Mouse (Mus musculus) C2C12 (cell line): ENCODE data around the gene Hist1h1a.

Experiments used
- CEBPB ChIP-seq: IDR thresholded peaks from one replicate; pipeline ENCODE4 v1.6.1; 2011; ENCODE audit warnings: low read depth, mild to moderate bottlenecking, control low read depth, moderate library complexity
- CTCF ChIP-seq: IDR thresholded peaks from one replicate; pipeline ENCODE4 v1.5.1; 2011; ENCODE audit not compliant: control insufficient read depth, insufficient read depth, insufficient read length
- FOSL1 ChIP-seq: IDR thresholded peaks from one replicate; pipeline ENCODE4 v1.8.0; 2011; ENCODE audit warnings: mild to moderate bottlenecking, low read length; ENCODE audit not compliant: poor library complexity, insufficient read depth, severe bottlenecking
- MAX ChIP-seq: IDR thresholded peaks from one replicate; pipeline ENCODE4 v1.6.1; 2011; ENCODE audit warnings: mild to moderate bottlenecking, control low read depth
- MYOG ChIP-seq: IDR thresholded peaks from one replicate; pipeline ENCODE4 v1.6.1; 2011; ENCODE audit not compliant: control insufficient read depth, insufficient read length; ENCODE audit errors: extremely low read depth
- USF1 ChIP-seq: IDR thresholded peaks from one replicate; pipeline ENCODE4 v1.6.1; 2011; ENCODE audit warnings: low read depth, mild to moderate bottlenecking, control low read depth, moderate library complexity

GRCm38 (mm10) chr13:23739922-23740252 lies 23.6 kb upstream of the Hist1h1a start:
- TF ChIP-seq CTCF (no peak), FOSL1 (no peak), CEBPB (no peak), MAX (no peak), MYOG (no peak), USF1 (no peak)
